Mouse (Mus musculus) brain, embryonic 14.5 days (tissue): ENCODE measurements at regions not wholly inside any gene's neighbourhood (a gene's known extent, or its start where the extent isn't known, plus 50 kb on each side); places are given as distances from the start of the nearest gene placed in this dataset.

Experiments used
- CTCF ChIP-seq: fragments of 200-500 bp; IDR thresholded peaks from 2 replicates; pipeline ENCODE4 v1.5.1; 2012; ENCODE audit warnings: inconsistent platforms, mild to moderate bottlenecking, moderate library complexity, borderline replicate concordance; ENCODE audit not compliant: insufficient read depth, insufficient read length; ENCODE audit errors: extremely low read depth
- POLR2A ChIP-seq: fragments of 200-500 bp; IDR thresholded peaks from 2 replicates; pipeline ENCODE4 v1.6.1; 2012; ENCODE audit warnings: mild to moderate bottlenecking, inconsistent platforms, borderline replicate concordance; ENCODE audit not compliant: poor library complexity, insufficient read depth, insufficient read length, severe bottlenecking; ENCODE audit errors: extremely low read depth

- TF ChIP-seq CTCF: no peak
- no peak for TF ChIP-seq POLR2A
Observed at GRCm38 (mm10) chr4:119044836-119045235, 63.7 kb upstream of the Slc2a1 start.
